Mouse (Mus musculus) heart, adult 2 months (tissue): ENCODE measurements around the gene Elane.

Source experiments
- CTCF ChIP-seq: fragments of 200-600 bp; IDR thresholded peaks from 2 replicates; pipeline ENCODE4 v1.8.1; 2022; ENCODE audit warnings: antibody characterized with exemption, mild to moderate bottlenecking, moderate library complexity
- POLR2A ChIP-seq: fragments of 200-500 bp; IDR thresholded peaks from 2 replicates; pipeline ENCODE4 v1.6.1; 2011; ENCODE audit warnings: mild to moderate bottlenecking, low read depth, low read length, control low read depth; ENCODE audit not compliant: insufficient read depth

- no peak for TF ChIP-seq CTCF
- no peak for TF ChIP-seq POLR2A
These were observed 31.6 kb downstream of the Elane start for GRCm38 (mm10) chr10:79917532-79918100.
